Mouse (Mus musculus) myocyte (in vitro differentiated cells): ENCODE data around the gene Ank3.

ENCODE experiments used
- CEBPB ChIP-seq: IDR thresholded peaks from 2 replicates; pipeline ENCODE4 v1.6.1; 2011; ENCODE audit warnings: mild to moderate bottlenecking, moderate library complexity; ENCODE audit not compliant: poor library complexity, insufficient read depth, severe bottlenecking
- E2F4 ChIP-seq: IDR thresholded peaks from one replicate; pipeline ENCODE4 v1.6.1; 2011; ENCODE audit warnings: mild to moderate bottlenecking, control low read depth, moderate library complexity; ENCODE audit not compliant: insufficient read depth
- MAX ChIP-seq: IDR thresholded peaks from one replicate; pipeline ENCODE4 v1.6.1; 2011; ENCODE audit warnings: low read depth, mild to moderate bottlenecking, control low read depth
- POLR2A ChIP-seq: IDR thresholded peaks from one replicate; pipeline ENCODE4 v1.6.1; 2011; ENCODE audit warnings: low read depth, mild to moderate bottlenecking, control low read depth, moderate library complexity; ENCODE audit not compliant: insufficient read length
- POLR2AphosphoS2 ChIP-seq: IDR thresholded peaks from one replicate; pipeline ENCODE4 v1.6.1; 2011; ENCODE audit warnings: low read depth, control low read depth; ENCODE audit not compliant: insufficient read length
- SRF ChIP-seq: IDR thresholded peaks from one replicate; pipeline ENCODE4 v1.6.1; 2011; ENCODE audit warnings: low read depth; ENCODE audit not compliant: control insufficient read depth, insufficient read length

GRCm38 (mm10) chr10:70060021-70060688 lies 661.6 kb downstream of the Ank3 start:
- no peak for TF ChIP-seq POLR2A
- TF ChIP-seq CEBPB, result no peak
- TF ChIP-seq MAX, result no peak
- no peak for TF ChIP-seq E2F4
- no peak for TF ChIP-seq SRF
- no peak for TF ChIP-seq POLR2AphosphoS2
